Mouse (Mus musculus) kidney, adult 2 months (tissue): ENCODE measurements around the gene Echdc3. TPM values are rescaled to one million over a fixed set of nuclear protein-coding genes. Genes with fewer than 3 reads are reported as not detected.

Experiments used
- DNase-seq: peaks from one replicate; pipeline ENCODE4 v3.0.0; 2021
- H3K27ac ChIP-seq: fragments of 200-500 bp; 2 replicates; pipeline ENCODE4 v1.5.1; 2012; ENCODE audit warnings: low read depth, low read length, control low read depth, inconsistent platforms; ENCODE audit not compliant: insufficient read depth
- H3K27me3 ChIP-seq: fragments of 200-500 bp; replicated peaks from 2 replicates; pipeline ENCODE4 v1.6.1; 2012; ENCODE audit warnings: mild to moderate bottlenecking, moderate library complexity, low read length, inconsistent platforms; ENCODE audit not compliant: control insufficient read depth, insufficient read depth
- H3K36me3 ChIP-seq: fragments of 200-500 bp; 2 replicates; pipeline ENCODE4 v1.6.1; 2012; ENCODE audit warnings: mild to moderate bottlenecking, moderate library complexity, low read length, inconsistent platforms; ENCODE audit not compliant: control insufficient read depth, insufficient read depth
- H3K4me1 ChIP-seq: fragments of 200-500 bp; 2 replicates; pipeline ENCODE4 v1.6.1; 2011; ENCODE audit warnings: low read length; ENCODE audit not compliant: control insufficient read depth, insufficient read depth
- H3K4me3 ChIP-seq: fragments of 200-500 bp; 2 replicates; pipeline ENCODE4 v1.5.1; 2011; ENCODE audit warnings: mild to moderate bottlenecking, low read depth, low read length, control low read depth; ENCODE audit not compliant: insufficient read depth
- CTCF ChIP-seq: fragments of 200-500 bp; conservative IDR thresholded peaks from 2 replicates; pipeline ENCODE4 v1.5.1; 2011; ENCODE audit warnings: low read depth, mild to moderate bottlenecking, control low read depth, low read length, moderate library complexity, mixed read lengths; ENCODE audit not compliant: insufficient read depth, insufficient read length
- POLR2A ChIP-seq: fragments of 200-500 bp; IDR thresholded peaks from one replicate; pipeline ENCODE4 v1.6.1; 2011; ENCODE audit warnings: low read depth, low read length, control low read depth
- WGBS: fragments of 180-500 bp; shearing (Covaris S2); methylation state at CpG from one replicate; pipeline ENCODE4 v1.1.7; 2018; 5-methylcytosine and 5-hydroxymethylcytosine counted together
- polyA plus RNA-seq: library from polyadenylated mRNA; depleted of rRNA; stranded (reverse); fragments of >200 nt; gene quantifications from 2 replicates; pipeline ENCODE4 v1.2.3, GENCODE M21; 2012

Echdc3 gene
- polyA plus RNA-seq, 1 experiment = 67.9 TPM

DNA sequence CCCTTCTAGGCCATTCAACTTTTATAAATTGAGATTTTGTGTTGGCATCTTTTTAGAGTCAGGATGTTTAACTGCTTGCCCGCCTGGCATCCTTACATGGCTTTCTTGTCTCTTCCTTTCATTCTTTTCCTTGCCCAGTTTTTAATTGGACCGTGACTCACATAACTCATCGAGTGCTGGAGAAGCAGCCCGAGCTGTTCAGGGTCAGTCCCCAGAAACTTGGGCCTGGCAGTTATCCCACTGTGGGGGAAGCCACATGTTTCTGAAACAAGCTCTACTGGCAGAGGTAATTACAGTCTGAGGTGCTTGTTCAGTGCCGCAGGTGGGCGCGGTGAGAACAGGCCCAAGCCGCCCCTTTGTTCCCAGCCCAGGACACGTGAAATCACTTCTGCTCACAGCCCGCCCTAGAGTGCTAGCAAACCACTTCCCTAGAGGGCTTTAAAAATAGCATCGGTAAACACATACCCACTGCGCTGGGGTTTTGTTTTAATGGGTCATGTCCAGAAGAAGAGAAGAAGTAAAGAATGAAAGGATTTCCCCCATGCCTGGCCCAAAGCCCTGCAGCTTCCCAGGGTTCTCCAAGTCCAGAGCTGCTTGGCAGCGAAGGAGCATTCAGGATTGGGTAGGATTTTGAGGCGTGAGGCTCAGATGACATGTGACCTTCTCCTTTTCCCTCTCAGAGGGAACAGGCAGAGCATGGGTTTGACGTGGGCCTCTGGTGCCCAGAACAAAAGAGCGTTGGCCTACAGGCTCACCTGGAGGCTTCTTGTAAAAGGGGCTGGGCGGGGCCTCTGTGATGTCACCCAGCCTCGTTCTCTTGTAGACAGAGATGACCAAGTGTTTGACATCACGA is 43.4 kb upstream of the Echdc3 start:
- H3K27me3 ChIP-seq = no peaks in the 10 kb centered on the region
- H3K4me3 ChIP-seq = no peak overlapping the region
- peak; percentile 41 for DNase-seq
- 50% methylated on average over 19 of the region's 19 CpGs for WGBS
- no peaks in the 10 kb centered on the region; the same call in 1 of the 2 replicates for H3K4me1 ChIP-seq
- H3K27ac ChIP-seq = peak overlapping the region; percentile 12
- no peaks in the 10 kb centered on the region for H3K36me3 ChIP-seq
- TF ChIP-seq POLR2A (no peak), CTCF (no peak)

DNA sequence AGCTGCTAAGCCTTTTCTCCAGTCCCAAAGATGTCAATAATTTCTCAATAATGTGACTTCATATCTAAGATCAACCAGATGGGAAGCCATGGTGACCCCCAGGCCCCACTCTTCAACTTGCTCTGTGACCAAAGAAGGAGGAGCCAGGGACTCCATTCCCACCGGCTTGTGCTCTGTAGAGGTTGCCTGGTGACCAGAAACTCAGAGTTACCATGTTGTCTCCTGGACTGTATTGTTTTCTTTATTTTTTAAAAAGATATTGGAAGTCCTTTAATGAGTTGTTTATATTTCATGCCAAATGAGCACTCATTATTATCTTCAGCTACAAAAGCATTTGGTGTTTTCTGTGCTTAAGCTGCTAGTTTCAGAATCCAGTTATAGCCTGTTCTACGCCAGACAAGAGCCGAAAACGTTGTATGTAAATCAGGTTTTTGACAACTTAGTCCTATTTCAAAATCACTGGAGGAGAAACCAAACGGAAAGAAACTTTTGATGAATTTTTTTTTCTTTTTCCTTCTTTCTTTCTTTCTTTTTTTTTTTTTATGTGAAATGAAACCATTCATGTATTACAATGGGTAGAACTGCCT is 42.7 kb upstream of the Echdc3 start:
- no peak for DNase-seq
- WGBS = 73% methylated on average over 5 of the region's 5 CpGs
- Histone ChIP-seq H3K27me3 (no peaks in the 10 kb centered on the region), H3K36me3 (no peaks in the 10 kb centered on the region), H3K4me1 (no peaks in the 10 kb centered on the region; the same call in 1 of the 2 replicates), H3K27ac (no peak overlapping the region), H3K4me3 (no peak overlapping the region)
- TF ChIP-seq POLR2A = no peak
- no peak for TF ChIP-seq CTCF

DNA sequence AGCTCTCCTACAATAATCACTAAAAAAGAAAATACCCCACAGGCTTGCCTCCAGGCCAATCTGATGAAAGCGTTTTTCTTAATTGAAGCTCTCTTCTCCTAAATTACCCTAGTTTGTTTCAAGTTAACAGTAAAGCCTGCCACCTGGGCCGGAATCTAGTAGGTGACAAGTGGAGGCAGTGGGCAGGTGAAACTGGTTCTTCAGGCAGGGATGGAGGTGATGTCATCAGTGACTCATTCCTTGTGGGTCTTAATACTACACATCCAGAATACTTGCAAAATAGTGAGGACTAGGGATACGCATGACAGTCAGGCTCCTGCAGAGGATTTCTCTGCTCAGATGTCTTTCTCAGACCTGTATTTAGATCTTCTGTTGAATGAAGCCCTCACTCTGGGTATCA is 39.7 kb upstream of the Echdc3 start:
- 89% methylated on average over 3 of the region's 3 CpGs for WGBS
- no peaks in the 10 kb centered on the region; the same call in 1 of the 2 replicates for H3K4me1 ChIP-seq
- H3K27me3 ChIP-seq = no peaks in the 10 kb centered on the region
- H3K27ac ChIP-seq = no peak overlapping the region
- no peaks in the 10 kb centered on the region for H3K36me3 ChIP-seq
- DNase-seq = no peak
- no peak overlapping the region for H3K4me3 ChIP-seq
- TF ChIP-seq POLR2A = no peak
- no peak for TF ChIP-seq CTCF

DNA sequence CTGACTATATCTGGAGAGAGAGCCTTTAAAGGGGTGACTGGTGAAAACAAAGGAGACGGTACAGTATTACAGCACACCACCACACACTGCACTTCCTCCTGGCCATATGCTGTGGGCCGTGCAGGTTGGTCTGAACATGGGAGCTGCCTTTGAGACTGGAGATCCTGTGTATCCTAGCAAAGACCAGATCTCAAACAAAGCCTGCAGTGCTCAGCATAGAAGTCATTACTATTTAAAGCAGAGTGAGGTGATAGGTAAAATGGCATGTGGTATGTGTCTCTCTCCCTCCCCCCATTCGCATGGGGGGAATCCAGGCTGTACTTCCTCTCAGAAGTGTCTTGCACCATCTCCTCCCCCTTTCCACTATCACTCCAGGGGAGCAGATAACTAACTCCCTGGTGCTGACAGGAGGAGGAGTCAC is 38.3 kb upstream of the Echdc3 start:
- WGBS = 77% methylated on average over 3 of the region's 3 CpGs
- TF ChIP-seq CTCF = no peak
- TF ChIP-seq POLR2A = no peak
- no peak overlapping the region for H3K27ac ChIP-seq
- no peaks in the 10 kb centered on the region; the same call in 1 of the 2 replicates for H3K27me3 ChIP-seq
- no peak overlapping the region for H3K4me3 ChIP-seq
- H3K36me3 ChIP-seq = no peaks in the 10 kb centered on the region
- DNase-seq = no peak
- H3K4me1 ChIP-seq = no peaks in the 10 kb centered on the region

DNA sequence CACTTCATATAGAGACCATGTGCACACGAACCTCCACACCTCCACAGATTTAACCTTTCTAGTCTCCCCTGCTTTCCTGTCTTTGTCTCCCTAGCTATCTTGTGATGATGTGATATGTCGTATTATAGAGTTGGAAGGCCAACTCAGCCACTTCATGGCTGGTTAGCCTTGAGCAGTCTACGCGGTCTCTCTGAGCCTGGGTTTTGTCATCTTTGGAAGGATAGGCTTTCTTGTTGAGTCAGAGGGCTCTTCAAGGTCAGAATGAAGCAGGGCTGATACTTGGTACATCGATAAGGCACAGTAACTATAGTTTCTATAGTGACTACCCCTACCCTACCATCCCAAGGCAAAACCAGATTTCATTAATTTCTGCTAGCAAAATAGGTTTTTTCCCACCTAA is 28.6 kb upstream of the Echdc3 start:
- DNase-seq = no peak
- Histone ChIP-seq H3K27ac (no peak overlapping the region), H3K27me3 (no peaks in the 10 kb centered on the region), H3K4me1 (no peaks in the 10 kb centered on the region), H3K4me3 (no peak overlapping the region), H3K36me3 (no peaks in the 10 kb centered on the region)
- 86% methylated on average over 5 of the region's 5 CpGs for WGBS
- TF ChIP-seq CTCF = no peak
- no peak for TF ChIP-seq POLR2A

DNA sequence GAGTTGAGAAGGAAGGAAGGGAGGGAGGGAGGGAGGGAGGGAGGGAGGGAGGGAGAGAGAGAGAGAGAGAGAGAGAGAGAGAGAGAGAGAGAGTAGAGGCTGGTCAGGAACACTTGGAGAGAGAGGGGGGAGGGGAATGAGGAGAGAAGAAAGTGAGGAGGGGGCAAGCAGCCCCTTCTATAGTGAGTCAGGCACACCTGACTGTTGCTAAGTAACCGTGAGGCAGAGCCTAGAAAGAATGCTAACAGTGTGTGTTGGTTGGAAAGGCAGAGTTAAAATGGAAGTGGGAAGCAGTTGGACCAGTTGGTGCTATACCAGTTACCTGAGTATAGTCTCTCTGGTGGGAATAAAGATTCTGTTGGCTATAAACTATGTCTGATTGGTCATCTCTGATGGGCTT is 27.2 kb upstream of the Echdc3 start:
- Histone ChIP-seq H3K27me3 (no peaks in the 10 kb centered on the region), H3K4me1 (no peaks in the 10 kb centered on the region), H3K4me3 (no peak overlapping the region), H3K36me3 (no peaks in the 10 kb centered on the region), H3K27ac (no peak overlapping the region)
- WGBS = 94% methylated on average over 1 of the region's 1 CpGs
- TF ChIP-seq CTCF = no peak
- no peak for TF ChIP-seq POLR2A
- no peak for DNase-seq

DNA sequence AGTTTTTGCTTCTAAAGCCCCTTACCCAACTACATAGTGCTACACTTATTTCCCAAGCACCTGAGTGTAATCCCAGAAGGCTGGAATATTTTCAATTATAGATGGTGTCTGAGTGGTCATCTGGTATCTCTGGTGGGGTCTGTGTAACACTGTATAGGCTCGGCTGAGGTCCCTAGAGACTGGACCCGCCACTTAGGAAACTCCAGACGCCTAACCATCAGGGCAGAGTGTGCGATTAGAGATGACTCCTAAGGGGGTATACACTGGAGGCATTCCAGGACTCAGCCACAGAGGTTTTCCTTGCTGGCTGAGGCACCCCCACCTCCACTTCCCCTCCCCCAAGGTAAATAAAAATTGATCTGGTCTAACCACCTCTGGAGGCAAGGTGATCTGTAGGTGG is 26.5 kb upstream of the Echdc3 start:
- H3K27me3 ChIP-seq = no peaks in the 10 kb centered on the region
- H3K27ac ChIP-seq = no peak overlapping the region
- H3K4me3 ChIP-seq = no peak overlapping the region
- no peak for TF ChIP-seq POLR2A
- TF ChIP-seq CTCF = no peak
- DNase-seq = no peak
- no peaks in the 10 kb centered on the region for H3K4me1 ChIP-seq
- H3K36me3 ChIP-seq = no peaks in the 10 kb centered on the region
- 78% methylated on average over 4 of the region's 4 CpGs for WGBS
